8 mouse cellular contexts compared by ENCODE assay signal in genomic region chr6:37442041-37442667, GRCm38 (mm10). TPM values are rescaled to one million over a fixed set of nuclear protein-coding genes. Genes with fewer than 3 reads are reported as not detected.
DNase-seq lines count a peak whose midpoint lies in the region; ATAC-seq and TF ChIP-seq lines count a peak whose summit lies in the region.

Creb3l2 (minus strand) TSS chr6:37442146.

- TF ChIP-seq CTCF in thymus, adult 2 months (IDR thresholded peaks at IDR 0.05; ENCODE audit: borderline replicate concordance, control insufficient read depth, extremely low read depth, insufficient read depth, low read length, poor library complexity) = no peak; the same call in 1 of the 2 replicates

- no peaks in the 10 kb centered on the region for H3K36me3 ChIP-seq in hindbrain, embryonic 11.5 days (ENCODE audit: control insufficient read depth, insufficient read depth, low read length)
- H3K36me3 ChIP-seq in lung, embryonic 16.5 days (ENCODE audit: control insufficient read depth, insufficient read depth, low read length) = 0 out of 2 replicates have a peak, but pooled peaks cover 2% of the 10 kb centered on the region
- H3K36me3 ChIP-seq in thymus, adult 2 months (ENCODE audit: control insufficient read depth, insufficient read depth, low read length) = no peaks in the 10 kb centered on the region

- H3K4me2 ChIP-seq in hindbrain, embryonic 11.5 days (replicated peaks; ENCODE audit: low read depth, low read length) = peak within 1 kb of the TSS; percentile 88
- peak within 1 kb of the TSS; percentile 73 for H3K4me2 ChIP-seq in lung, embryonic 16.5 days (ENCODE audit: low read depth, low read length)

- H3K4me3 ChIP-seq in hindbrain, embryonic 11.5 days (ENCODE audit: low read depth, low read length) = peak within 1 kb of the TSS; percentile 64
- H3K4me3 ChIP-seq in lung, embryonic 16.5 days (ENCODE audit: low read length) = peak within 1 kb of the TSS; percentile 72
- peak within 1 kb of the TSS; percentile 83 for H3K4me3 ChIP-seq in thymus, adult 2 months (ENCODE audit: control insufficient read depth, insufficient read depth, low read length)

- no peaks in the 10 kb centered on the region for H3K9me3 ChIP-seq in hindbrain, embryonic 11.5 days (ENCODE audit: control insufficient read depth, low read length)
- H3K9me3 ChIP-seq in lung, embryonic 16.5 days (ENCODE audit: control insufficient read depth, low read length) = no peaks in the 10 kb centered on the region

- peak; percentile 100 for DNase-seq in R1 (ENCODE audit: low read depth, low spot score)
- DNase-seq in cerebellum, postnatal 14 days = peak; percentile 94 to 96
- DNase-seq in frontal cortex, postnatal 10 days (ENCODE audit: low spot score in 2 of 2) = peak; percentile 96 to 98
- peak; percentile 99 for DNase-seq in hindbrain, embryonic 11.5 days (ENCODE audit: low spot score)
- peak; percentile 99 for DNase-seq in layer of hippocampus, adult 9-11 months
- DNase-seq in ovary, adult 18-20 months (ENCODE audit: low spot score) = peak; percentile 98
- peak; percentile 95 for DNase-seq in thymus, adult 2 months

- WGBS in hindbrain, embryonic 11.5 days = under 1% methylated on average over 33 of the region's 33 CpGs
- WGBS in lung, embryonic 16.5 days = 0% methylated on average over 33 of the region's 33 CpGs
- under 1% methylated on average over 33 of the region's 33 CpGs for WGBS in thymus, adult 2 months

- TF ChIP-seq POLR2A in thymus, adult 2 months (IDR thresholded peaks at IDR 0.05; ENCODE audit: control insufficient read depth, extremely low read depth, insufficient read depth, low read length, poor library complexity) = peak; percentile 35; the same call in 1 of the 2 replicates

- ATAC-seq in hindbrain, embryonic 11.5 days (ENCODE audit: low FRiP score) = peak; percentile 99
- ATAC-seq in lung, embryonic 16.5 days (ENCODE audit: low read depth) = peak; percentile 98

- peak within 1 kb of the TSS; percentile 60 for H3K9ac ChIP-seq in hindbrain, embryonic 11.5 days (ENCODE audit: low read depth, low read length)
- peak within 1 kb of the TSS; percentile 86 for H3K9ac ChIP-seq in lung, embryonic 16.5 days (ENCODE audit: low read length)

- H3K27me3 ChIP-seq in hindbrain, embryonic 11.5 days (ENCODE audit: control insufficient read depth, insufficient read depth, low read length) = no peaks in the 10 kb centered on the region
- no peaks in the 10 kb centered on the region for H3K27me3 ChIP-seq in lung, embryonic 16.5 days (ENCODE audit: control insufficient read depth, insufficient read depth, low read depth, low read length)
- H3K27me3 ChIP-seq in thymus, adult 2 months (ENCODE audit: control insufficient read depth, insufficient read depth, low read length) = no peaks in the 10 kb centered on the region

- no peaks in the 10 kb centered on the region for H3K4me1 ChIP-seq in hindbrain, embryonic 11.5 days (replicated peaks; ENCODE audit: control insufficient read depth, insufficient read depth, low read length)
- peaks cover 29% of the 10 kb centered on the region for H3K4me1 ChIP-seq in lung, embryonic 16.5 days (replicated peaks; ENCODE audit: control insufficient read depth, insufficient read depth, low read length)
- H3K4me1 ChIP-seq in thymus, adult 2 months (replicated peaks; ENCODE audit: control insufficient read depth, insufficient read depth, low read length) = peaks cover 11% of the 10 kb centered on the region

- H3K27ac ChIP-seq in hindbrain, embryonic 11.5 days (ENCODE audit: low read depth, low read length) = peak within 1 kb of the TSS; percentile 33; the same call in 1 of the 2 replicates
- peak within 1 kb of the TSS; percentile 86 for H3K27ac ChIP-seq in lung, embryonic 16.5 days (ENCODE audit: low read length)
- H3K27ac ChIP-seq in thymus, adult 2 months (ENCODE audit: control insufficient read depth, insufficient read depth, low read length) = no peak within 1 kb of the TSS; the same call in 1 of the 2 replicates

RNA-seq across cellular contexts. Expression of gene Creb3l2, which starts in this region (rescaled TPM):
- 7.6 and 10.4 TPM in 2 replicates for polyA plus RNA-seq in hindbrain, embryonic 11.5 days (2014; fragmentation: Nextera tagmentation; extraction: Ambion mirVana)
- 27.8 and 31.1 TPM in 2 replicates for polyA plus RNA-seq in lung, embryonic 16.5 days (2015; fragmentation: Nextera tagmentation; extraction: Ambion mirVana)
- 9.9 and 10.8 TPM in 2 replicates for polyA plus RNA-seq in thymus, adult 2 months (2012; rRNA removed)
